In genomic region chr1:78349219-78349618, GRCm38 (mm10) we compare ENCODE assay signal across 18 mouse cellular contexts. TPM values are rescaled to one million over a fixed set of nuclear protein-coding genes. Genes with fewer than 3 reads are reported as not detected.
A peak's percentile ranks its signal among the peaks of the same experiment; 100 is the strongest.
DNase-seq lines count a peak whose midpoint lies in the region; TF ChIP-seq lines count a peak whose summit lies in the region.
"Had no signal": no experiment of that assay in that cellular context is flagged by ENCODE, and none has a peak within 500 bp of the region (broad histone marks: within the 10 kb centered on the region; RNA-seq: fewer than 3 reads in every experiment).

No protein-coding gene starts in this region.

- no peak for TF ChIP-seq CTCF in layer of hippocampus, adult 2 months (conservative IDR thresholded peaks at IDR 0.05)

- no peak overlapping the region for H3K4me3 ChIP-seq in layer of hippocampus, adult 2 months
- H3K4me3 ChIP-seq: embryonic facial prominence, embryonic 10.5 days; heart, adult 2 months; hindbrain, embryonic 12.5 days had no signal

- peak overlapping the region; percentile 57; the same call in 1 of the 2 replicates for H3K27ac ChIP-seq in layer of hippocampus, adult 2 months
- H3K27ac ChIP-seq: embryonic facial prominence, embryonic 10.5 days; heart, adult 2 months; hindbrain, embryonic 12.5 days had no signal

- DNase-seq in heart, adult 11 months: peak; percentile 85
- DNase-seq in heart, adult 9 months (ENCODE audit: low spot score in 2 of 2): no peak
- DNase-seq in layer of hippocampus, adult 2 months (ENCODE audit: low spot score in 2 of 2): no peak
- DNase-seq in layer of hippocampus, adult 9-10 months (ENCODE audit: low spot score): no peak
- DNase-seq in lung, postnatal 10 days: peak; percentile 13
- DNase-seq in lung, postnatal 14 days: no peak
- DNase-seq in embryo, embryonic 10 days (ENCODE audit: low spot score): no peak
- DNase-seq: adrenal gland, postnatal 14 days; cerebellum, adult 11-12 months; cerebellum, adult 9-10 months; cerebellum, postnatal 25 days; gastrocnemius, postnatal 10 days; heart, adult 2 months; heart, postnatal 10 days; heart, postnatal 4 days had no signal

RNA-seq across cellular contexts. Expression of gene Sgpp2, which starts 39.1 kb away (rescaled TPM):
- 1 to 10 TPM; 4.3 TPM for total RNA-seq in layer of hippocampus, adult 2 months (2021)
- total RNA-seq: gastrocnemius, postnatal 10 days; gastrocnemius, postnatal 4 days; heart, postnatal 10 days had no signal

Comparison
In these comparisons a context has a peak if more than half of its experiments do, and no peak if none do; other contexts are left out.
1. DNase-seq: peak in heart, adult 11 months (single experiment) and lung, postnatal 10 days (single experiment); none in heart, adult 9 months (0 of 2), layer of hippocampus, adult 2 months (0 of 2), layer of hippocampus, adult 9-10 months (single experiment), lung, postnatal 14 days (single experiment) and embryo, embryonic 10 days (single experiment).